Mouse (Mus musculus) liver, adult 2 months (tissue): ENCODE results near the gene Gm20708. TPM values are rescaled to one million over a fixed set of nuclear protein-coding genes. Genes with fewer than 3 reads are reported as not detected.

Experiments used
- DNase-seq: peaks from one replicate; pipeline ENCODE4 v3.0.0-alpha.2; 2011; ENCODE audit warnings: low read depth, low spot score; ENCODE audit errors: extremely low read depth
- H3K27ac ChIP-seq: fragments of 200-500 bp; replicated peaks from 2 replicates; pipeline ENCODE4 v1.5.1; 2012; ENCODE audit warnings: low read depth, mild to moderate bottlenecking, control low read depth, inconsistent platforms, low read length; ENCODE audit not compliant: insufficient read depth
- H3K27me3 ChIP-seq: fragments of 200-500 bp; 2 replicates; pipeline ENCODE4 v1.6.1; 2012; ENCODE audit warnings: mild to moderate bottlenecking, moderate library complexity, low read length, inconsistent platforms; ENCODE audit not compliant: control insufficient read depth, insufficient read depth
- H3K36me3 ChIP-seq: fragments of 200-500 bp; 2 replicates; pipeline ENCODE4 v1.6.1; 2012; ENCODE audit warnings: low read length, inconsistent platforms; ENCODE audit not compliant: control insufficient read depth, insufficient read depth
- H3K4me1 ChIP-seq: fragments of 200-500 bp; 2 replicates; pipeline ENCODE4 v1.6.1; 2011; ENCODE audit warnings: low read length; ENCODE audit not compliant: control insufficient read depth, insufficient read depth
- H3K4me3 ChIP-seq: fragments of 200-500 bp; 2 replicates; pipeline ENCODE4 v1.5.1; 2011; ENCODE audit warnings: low read depth, mild to moderate bottlenecking, control low read depth, low read length, moderate library complexity; ENCODE audit not compliant: insufficient read depth
- H3K79me2 ChIP-seq: fragments of 200-500 bp; 2 replicates; pipeline ENCODE4 v1.6.1; 2012; ENCODE audit warnings: inconsistent platforms, mild to moderate bottlenecking, low read length, moderate library complexity; ENCODE audit not compliant: control insufficient read depth, insufficient read depth
- H3K9ac ChIP-seq: fragments of 200-500 bp; 2 replicates; pipeline ENCODE4 v1.6.1; 2012; ENCODE audit warnings: low read depth, mild to moderate bottlenecking, control low read depth, inconsistent platforms, low read length
- CTCF ChIP-seq: fragments of 200-500 bp; IDR thresholded peaks from 2 replicates; pipeline ENCODE4 v1.5.1; 2011; ENCODE audit warnings: low read depth, low read length, control low read depth
- POLR2A ChIP-seq: fragments of 200-500 bp; IDR thresholded peaks from 2 replicates; pipeline ENCODE4 v1.6.1; 2011; ENCODE audit warnings: low read length, control low read depth; ENCODE audit not compliant: insufficient read depth; ENCODE audit errors: extremely low read depth
- WGBS: fragments of 180-500 bp; shearing (Covaris S2); methylation state at CpG from one replicate; pipeline ENCODE4 v1.1.7; 2018; 5-methylcytosine and 5-hydroxymethylcytosine counted together
- polyA plus RNA-seq: library from polyadenylated mRNA; depleted of rRNA; stranded (reverse); fragments of >200 nt; gene quantifications from 2 replicates; pipeline ENCODE4 v1.2.3, GENCODE M21; 2012
- total RNA-seq: library from RNA; depleted of rRNA; stranded (reverse); fragments of >200 nt; gene quantifications from 2 replicates; pipeline ENCODE4 v1.2.3, GENCODE M21; 2014

Gm20708 gene
- total and polyA plus RNA-seq, 2 experiments = 0.21 to 0.37 TPM

DNA sequence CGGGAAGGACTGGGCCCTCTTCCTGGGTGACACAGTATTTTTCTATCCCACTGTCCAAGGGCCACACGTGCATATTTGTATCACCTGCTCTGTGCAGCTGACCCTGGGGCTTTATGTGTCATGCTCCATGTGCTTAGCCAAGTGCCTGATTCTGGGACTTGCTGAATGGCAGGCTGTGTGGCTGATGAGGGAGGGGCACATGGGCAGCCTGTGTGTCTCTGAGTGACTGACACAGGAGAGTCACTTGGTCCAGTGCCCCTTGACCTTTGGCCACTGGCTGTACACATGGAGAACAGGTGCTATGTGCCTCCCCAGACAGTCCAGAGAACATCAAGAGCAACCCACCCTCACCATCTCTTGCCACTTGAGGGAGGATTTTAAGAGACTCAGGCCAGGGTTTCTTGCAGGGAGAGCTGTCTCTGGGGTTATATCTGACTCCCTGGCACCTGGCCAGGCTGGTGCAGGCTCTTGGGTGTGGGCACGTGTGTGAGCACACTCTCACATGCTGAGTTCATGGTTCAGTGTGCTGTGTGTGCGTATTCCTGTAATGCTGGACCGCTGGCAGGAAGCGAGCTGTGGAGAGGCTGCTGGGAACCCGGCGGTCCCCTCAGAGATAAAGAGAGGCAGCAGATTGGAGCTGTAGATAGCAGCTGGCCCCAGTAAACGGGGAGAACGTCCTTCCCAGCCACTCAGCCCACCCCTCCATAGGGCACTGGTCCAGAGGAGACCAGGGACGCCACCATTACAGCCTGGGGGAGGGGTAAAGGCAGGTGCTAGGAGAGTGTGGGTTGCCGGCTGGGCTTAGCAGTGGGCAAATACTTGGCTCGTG, 68.7 kb downstream of the Gm20708 start:
- peak; percentile 86 for DNase-seq
- peaks cover 24% of the 10 kb centered on the region for H3K4me1 ChIP-seq
- H3K4me3 ChIP-seq = peak overlapping the region; percentile 17; the same call in 1 of the 2 replicates

DNA sequence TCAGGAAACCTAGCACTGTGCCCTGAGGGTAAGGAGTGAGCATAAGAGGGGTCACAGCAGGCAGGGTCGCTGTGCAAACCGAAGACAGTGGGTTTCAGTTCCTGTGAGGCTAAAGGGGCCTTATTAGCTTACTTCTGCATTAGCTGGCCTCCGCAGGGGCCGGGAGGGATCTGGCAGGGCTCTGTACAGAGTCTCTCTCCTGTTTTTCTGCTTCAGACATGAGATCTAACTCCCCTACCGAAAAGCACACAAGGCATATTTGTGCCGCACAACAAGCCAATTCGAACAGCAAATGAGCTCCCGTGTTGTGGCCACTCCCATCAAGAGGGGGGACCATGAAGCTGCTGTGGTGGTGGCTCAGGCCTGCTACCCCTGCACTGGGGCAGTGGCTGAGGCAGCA, 69.4 kb downstream of the Gm20708 start:
- H3K4me1 ChIP-seq = peaks cover 24% of the 10 kb centered on the region
- WGBS = 37% methylated on average over 8 of the region's 8 CpGs

More for the DNA sequence above, 68.7 kb downstream of the Gm20708 start:
- WGBS = 5% methylated on average over 13 of the region's 13 CpGs
- Histone ChIP-seq H3K36me3 (no peaks in the 10 kb centered on the region), H3K27me3 (no peaks in the 10 kb centered on the region), H3K79me2 (no peaks in the 10 kb centered on the region), H3K27ac (peak overlapping the region; percentile 38), H3K9ac (peak overlapping the region; percentile 47)
- TF ChIP-seq CTCF (no peak), POLR2A (no peak)

DNA sequence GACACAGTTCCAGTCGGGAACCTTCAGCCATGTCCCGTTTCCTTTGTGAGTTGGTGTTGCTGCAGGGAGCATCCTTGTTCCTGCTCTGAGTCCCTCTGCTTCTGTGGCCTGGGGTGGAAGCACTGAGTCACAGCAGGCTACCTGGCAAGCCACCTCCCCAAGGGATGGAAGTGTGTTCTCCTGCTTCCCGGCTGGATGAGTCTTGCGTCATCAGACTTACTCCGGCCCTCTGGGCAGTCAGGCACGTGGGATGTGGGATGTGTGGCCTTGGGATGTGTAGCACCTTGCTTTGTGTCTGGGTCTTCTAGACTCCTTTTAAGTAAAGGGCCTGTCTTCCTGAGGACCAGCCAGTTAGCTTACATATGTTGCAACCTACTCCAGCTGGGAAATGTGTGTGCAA, 70.2 kb downstream of the Gm20708 start:
- Histone ChIP-seq H3K79me2 (no peaks in the 10 kb centered on the region), H3K27me3 (no peaks in the 10 kb centered on the region), H3K27ac (no peak overlapping the region), H3K9ac (no peak overlapping the region), H3K36me3 (no peaks in the 10 kb centered on the region), H3K4me3 (no peak overlapping the region), H3K4me1 (peaks cover 24% of the 10 kb centered on the region)
- no peak for DNase-seq
- 70% methylated on average over 6 of the region's 6 CpGs for WGBS
- TF ChIP-seq CTCF (no peak), POLR2A (no peak)

More for the DNA sequence above, 69.4 kb downstream of the Gm20708 start:
- Histone ChIP-seq H3K9ac (no peak overlapping the region), H3K36me3 (no peaks in the 10 kb centered on the region), H3K79me2 (no peaks in the 10 kb centered on the region), H3K27me3 (no peaks in the 10 kb centered on the region), H3K4me3 (no peak overlapping the region), H3K27ac (no peak overlapping the region)
- TF ChIP-seq CTCF (no peak), POLR2A (no peak)
- no peak for DNase-seq

DNA sequence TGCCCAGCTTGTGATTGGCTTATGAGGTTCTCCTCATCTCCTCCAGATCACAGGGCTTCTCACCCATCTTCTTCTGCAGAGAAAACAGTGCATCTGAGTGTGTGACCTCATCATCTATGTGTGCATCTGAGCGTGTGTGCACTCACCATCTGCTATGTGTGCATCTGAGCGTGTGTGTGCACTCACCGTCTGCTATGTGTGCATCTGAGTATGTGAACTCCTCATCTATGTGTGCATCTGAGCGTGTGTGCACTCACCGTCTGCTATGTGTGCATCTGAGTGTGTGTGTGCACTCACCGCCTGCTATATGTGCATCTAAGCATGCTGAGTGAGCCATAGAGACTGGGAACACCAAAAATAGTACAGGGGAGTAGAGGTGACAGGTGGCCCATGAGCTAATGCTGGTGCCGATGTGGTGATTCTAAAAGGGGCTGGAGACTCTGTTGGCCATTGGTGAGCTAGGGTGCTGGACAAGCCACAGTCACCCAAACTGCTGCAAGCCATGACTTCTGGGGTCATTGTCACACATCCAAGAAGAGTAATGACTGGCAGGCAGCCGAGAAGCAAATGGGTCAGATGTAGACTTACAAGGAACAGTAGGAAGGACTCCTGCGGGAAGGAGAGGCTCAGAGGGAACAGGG, 71.0 kb downstream of the Gm20708 start:
- TF ChIP-seq CTCF = no peak
- no peak for TF ChIP-seq POLR2A
- H3K27me3 ChIP-seq = no peaks in the 10 kb centered on the region
- no peak overlapping the region for H3K4me3 ChIP-seq
- 90% methylated on average over 9 of the region's 9 CpGs for WGBS
- 0 out of 2 replicates have a peak overlapping the region, but pooled peaks have one; percentile 6 for H3K27ac ChIP-seq
- no peak overlapping the region for H3K9ac ChIP-seq
- peaks cover 22% of the 10 kb centered on the region for H3K4me1 ChIP-seq
- no peak for DNase-seq
- H3K79me2 ChIP-seq = no peaks in the 10 kb centered on the region
- no peaks in the 10 kb centered on the region for H3K36me3 ChIP-seq

DNA sequence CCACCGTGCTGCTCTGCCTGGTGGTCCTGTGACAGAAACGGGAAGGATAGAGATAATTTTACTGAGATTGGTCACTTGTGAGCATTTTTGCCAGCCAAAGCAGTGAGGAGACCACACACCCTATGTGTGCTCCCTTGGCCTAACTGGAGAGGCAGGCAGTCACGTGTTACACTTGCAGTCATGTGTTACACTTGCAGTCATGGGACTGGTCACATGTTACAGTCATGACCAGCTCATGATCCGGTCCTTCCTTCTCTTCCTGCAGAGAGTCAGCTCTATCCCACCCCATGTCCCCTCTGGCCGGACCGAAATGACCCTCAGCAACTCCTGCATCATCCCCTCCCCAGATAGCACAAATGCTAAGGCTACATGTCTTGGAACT, 71.5 kb downstream of the Gm20708 start:
- Histone ChIP-seq H3K4me1 (peaks cover 22% of the 10 kb centered on the region), H3K4me3 (no peak overlapping the region), H3K9ac (no peak overlapping the region), H3K36me3 (no peaks in the 10 kb centered on the region), H3K27me3 (no peaks in the 10 kb centered on the region), H3K79me2 (no peaks in the 10 kb centered on the region), H3K27ac (peak overlapping the region; percentile 47)
- WGBS = 74% methylated on average over 6 of the region's 6 CpGs
- DNase-seq = peak; percentile 15
- TF ChIP-seq POLR2A (no peak), CTCF (no peak)

DNA sequence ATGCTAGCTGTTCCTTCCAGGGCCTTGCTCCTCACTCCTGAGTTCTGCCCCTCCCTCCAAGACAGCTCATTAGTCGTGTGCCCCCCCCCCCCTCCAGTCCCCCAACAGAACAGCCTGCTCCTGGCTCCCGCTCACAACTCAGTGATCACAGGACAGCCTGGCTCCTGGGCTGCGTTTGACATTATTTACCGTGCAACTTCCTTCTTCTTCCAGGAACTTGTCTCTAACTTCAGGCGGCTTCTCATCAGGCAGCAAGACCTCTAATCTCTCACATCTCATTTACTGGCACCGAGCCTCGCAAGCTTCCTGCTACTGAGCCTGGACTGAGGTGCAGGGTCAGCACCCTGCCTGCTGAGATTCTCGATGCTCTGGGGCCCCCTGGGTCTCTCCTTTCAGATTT, 72.3 kb downstream of the Gm20708 start:
- 48% methylated on average over 7 of the region's 8 CpGs for WGBS
- H3K4me3 ChIP-seq = no peak overlapping the region
- TF ChIP-seq POLR2A = no peak
- H3K27me3 ChIP-seq = no peaks in the 10 kb centered on the region
- peak; percentile 19 for DNase-seq
- H3K27ac ChIP-seq = peak overlapping the region; percentile 55
- H3K4me1 ChIP-seq = peaks cover 22% of the 10 kb centered on the region
- no peaks in the 10 kb centered on the region for H3K36me3 ChIP-seq
- H3K9ac ChIP-seq = no peak overlapping the region
- H3K79me2 ChIP-seq = no peaks in the 10 kb centered on the region
